Mouse (Mus musculus): ENCODE data around the gene Fam102b. TPM values are rescaled to one million over a fixed set of nuclear protein-coding genes. Genes with fewer than 3 reads are reported as not detected.

Fam102b gene
- polyA plus RNA-seq, 1 experiment from 2014 or later = 18.2 TPM

DNA sequence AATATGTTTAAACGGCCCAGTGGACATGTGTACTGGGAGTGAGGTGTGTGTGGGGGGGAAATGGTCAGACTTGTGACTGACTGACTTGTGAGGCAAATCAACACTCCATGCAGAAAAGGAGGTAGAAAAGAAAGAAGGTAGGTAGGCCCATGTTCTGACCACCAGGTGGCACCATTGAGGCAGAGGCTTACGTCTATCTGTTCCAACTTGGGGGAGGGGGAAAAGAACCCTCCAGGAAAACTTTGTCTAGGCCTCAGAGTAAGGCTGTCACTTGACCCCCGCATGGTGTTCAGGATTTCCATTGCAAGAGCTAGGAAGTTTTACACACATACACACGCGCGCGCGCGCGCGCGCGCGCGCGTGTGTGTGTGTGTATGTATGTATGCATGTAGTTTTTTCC is 1.8 kb downstream of the Fam102b start:
- Histone ChIP-seq H3K4me1 (ENCODE audit: control insufficient read depth, insufficient read depth, low read length) (peaks cover 3% of the 10 kb centered on the region; the same call in 1 of the 2 replicates), H3K27me3 (ENCODE audit: control insufficient read depth, insufficient read depth, low read length) (no peaks in the 10 kb centered on the region), H3K27ac (ENCODE audit: low read depth, low read length) (no peak overlapping the region), H3K36me3 (ENCODE audit: control insufficient read depth, insufficient read depth, low read length) (no peaks in the 10 kb centered on the region), H3K9me3 (ENCODE audit: control insufficient read depth, low read length) (no peaks in the 10 kb centered on the region), H3K4me2 (ENCODE audit: low read depth) (peak overlapping the region; percentile 33), H3K9ac (ENCODE audit: low read length) (no peak overlapping the region), H3K4me3 (ENCODE audit: low read depth, low read length) (peak overlapping the region; percentile 70)
- DNase-seq (ENCODE audit: low spot score) = peak; percentile 87
- ATAC-seq (ENCODE audit: insufficient read depth, low FRiP score, low TSS enrichment) = peak; percentile 38; the same call in 1 of the 2 replicates
- WGBS = 8% methylated on average over 16 of the region's 16 CpGs

- H3K9me3 ChIP-seq (ENCODE audit: control insufficient read depth, low read length) = no peaks in the 10 kb centered on the region
- ATAC-seq (ENCODE audit: insufficient read depth, low FRiP score, low TSS enrichment) (no peak), DNase-seq (ENCODE audit: low spot score) (no peak)
- H3K4me1 ChIP-seq (ENCODE audit: control insufficient read depth, insufficient read depth, low read length) = peaks cover 3% of the 10 kb centered on the region; the same call in 1 of the 2 replicates
- 85% methylated on average over 8 of the region's 8 CpGs for WGBS
- no peaks in the 10 kb centered on the region for H3K27me3 ChIP-seq (ENCODE audit: control insufficient read depth, insufficient read depth, low read length)
- no peak overlapping the region for H3K9ac ChIP-seq (ENCODE audit: low read length)
- no peaks in the 10 kb centered on the region for H3K36me3 ChIP-seq (ENCODE audit: control insufficient read depth, insufficient read depth, low read length)
- H3K4me2 ChIP-seq (ENCODE audit: low read depth) = no peak overlapping the region
- H3K27ac ChIP-seq (ENCODE audit: low read depth, low read length) = no peak overlapping the region
- no peak overlapping the region for H3K4me3 ChIP-seq (ENCODE audit: low read depth, low read length)
These were observed 4.3 kb downstream of the Fam102b start for GRCm38 (mm10) chr3:109023066-109023465.

DNA sequence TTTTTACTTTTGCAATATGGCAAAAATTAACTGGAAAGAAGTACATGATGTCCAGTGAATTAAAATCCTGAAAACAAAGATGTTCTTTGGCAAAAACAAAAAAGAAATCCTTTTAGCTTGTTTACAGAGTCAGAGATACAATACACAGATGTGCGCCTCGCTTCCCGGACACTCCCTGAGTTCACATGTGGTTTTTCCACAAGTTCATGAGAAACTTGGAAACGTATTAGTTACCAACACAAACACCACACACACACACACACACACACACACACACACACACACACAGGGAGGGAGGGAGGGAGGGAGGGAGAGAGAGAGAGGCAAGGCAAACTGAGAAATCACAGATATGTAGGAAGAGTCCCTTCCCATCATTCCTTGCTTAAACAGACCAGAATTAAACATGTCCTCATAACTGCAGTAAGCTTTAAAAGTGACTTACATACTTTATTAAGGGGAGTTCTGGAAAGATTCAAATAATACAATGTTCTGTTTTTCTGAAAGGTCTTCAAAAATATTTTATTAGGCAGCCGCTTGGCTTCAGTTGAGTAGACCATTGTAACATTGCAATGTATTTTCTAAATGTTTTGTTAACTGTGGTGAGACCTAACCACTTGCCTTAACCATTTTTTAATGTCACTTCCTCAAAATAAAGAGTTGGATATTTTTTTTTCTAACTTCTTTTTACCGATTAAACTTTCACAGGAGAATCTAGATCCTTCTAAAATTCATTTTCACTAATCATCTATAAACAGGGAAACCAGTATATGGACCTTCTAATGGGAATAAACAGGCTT is 5.5 kb downstream of the Fam102b start:
- H3K9me3 ChIP-seq (ENCODE audit: control insufficient read depth, low read length) = no peaks in the 10 kb centered on the region
- 0 out of 2 replicates have a peak, but pooled peaks cover 3% of the 10 kb centered on the region for H3K4me1 ChIP-seq (ENCODE audit: control insufficient read depth, insufficient read depth, low read length)
- 85% methylated on average over 6 of the region's 6 CpGs for WGBS
- no peak for DNase-seq (ENCODE audit: low spot score)
- no peak overlapping the region for H3K4me3 ChIP-seq (ENCODE audit: low read depth, low read length)
- no peak overlapping the region for H3K27ac ChIP-seq (ENCODE audit: low read depth, low read length)
- no peak for ATAC-seq (ENCODE audit: insufficient read depth, low FRiP score, low TSS enrichment)
- no peak overlapping the region for H3K9ac ChIP-seq (ENCODE audit: low read length)
- no peaks in the 10 kb centered on the region for H3K27me3 ChIP-seq (ENCODE audit: control insufficient read depth, insufficient read depth, low read length)
- no peaks in the 10 kb centered on the region for H3K36me3 ChIP-seq (ENCODE audit: control insufficient read depth, insufficient read depth, low read length)
- no peak overlapping the region for H3K4me2 ChIP-seq (ENCODE audit: low read depth)

- Histone ChIP-seq H3K36me3 (ENCODE audit: control insufficient read depth, insufficient read depth, low read length) (no peaks in the 10 kb centered on the region), H3K27ac (ENCODE audit: low read depth, low read length) (no peak overlapping the region), H3K4me3 (ENCODE audit: low read depth, low read length) (no peak overlapping the region), H3K4me1 (ENCODE audit: control insufficient read depth, insufficient read depth, low read length) (no peaks in the 10 kb centered on the region), H3K27me3 (ENCODE audit: control insufficient read depth, insufficient read depth, low read length) (no peaks in the 10 kb centered on the region), H3K9ac (ENCODE audit: low read length) (no peak overlapping the region), H3K4me2 (ENCODE audit: low read depth) (no peak overlapping the region), H3K9me3 (ENCODE audit: control insufficient read depth, low read length) (no peaks in the 10 kb centered on the region)
- 86% methylated on average over 5 of the region's 5 CpGs for WGBS
- ATAC-seq (ENCODE audit: insufficient read depth, low FRiP score, low TSS enrichment) (no peak), DNase-seq (ENCODE audit: low spot score) (no peak)
These were observed 9.1 kb downstream of the Fam102b start for GRCm38 (mm10) chr3:109018336-109018735.

- Histone ChIP-seq H3K27me3 (ENCODE audit: control insufficient read depth, insufficient read depth, low read length) (no peaks in the 10 kb centered on the region), H3K4me1 (ENCODE audit: control insufficient read depth, insufficient read depth, low read length) (no peaks in the 10 kb centered on the region), H3K4me3 (ENCODE audit: low read depth, low read length) (no peak overlapping the region), H3K36me3 (ENCODE audit: control insufficient read depth, insufficient read depth, low read length) (no peaks in the 10 kb centered on the region), H3K9ac (ENCODE audit: low read length) (no peak overlapping the region), H3K27ac (ENCODE audit: low read depth, low read length) (no peak overlapping the region), H3K4me2 (ENCODE audit: low read depth) (no peak overlapping the region), H3K9me3 (ENCODE audit: control insufficient read depth, low read length) (no peaks in the 10 kb centered on the region)
- ATAC-seq (ENCODE audit: insufficient read depth, low FRiP score, low TSS enrichment) (no peak), DNase-seq (ENCODE audit: low spot score) (no peak)
- WGBS = 85% methylated on average over 4 of the region's 4 CpGs
These were observed 14.8 kb downstream of the Fam102b start for GRCm38 (mm10) chr3:109012595-109012994.

DNA sequence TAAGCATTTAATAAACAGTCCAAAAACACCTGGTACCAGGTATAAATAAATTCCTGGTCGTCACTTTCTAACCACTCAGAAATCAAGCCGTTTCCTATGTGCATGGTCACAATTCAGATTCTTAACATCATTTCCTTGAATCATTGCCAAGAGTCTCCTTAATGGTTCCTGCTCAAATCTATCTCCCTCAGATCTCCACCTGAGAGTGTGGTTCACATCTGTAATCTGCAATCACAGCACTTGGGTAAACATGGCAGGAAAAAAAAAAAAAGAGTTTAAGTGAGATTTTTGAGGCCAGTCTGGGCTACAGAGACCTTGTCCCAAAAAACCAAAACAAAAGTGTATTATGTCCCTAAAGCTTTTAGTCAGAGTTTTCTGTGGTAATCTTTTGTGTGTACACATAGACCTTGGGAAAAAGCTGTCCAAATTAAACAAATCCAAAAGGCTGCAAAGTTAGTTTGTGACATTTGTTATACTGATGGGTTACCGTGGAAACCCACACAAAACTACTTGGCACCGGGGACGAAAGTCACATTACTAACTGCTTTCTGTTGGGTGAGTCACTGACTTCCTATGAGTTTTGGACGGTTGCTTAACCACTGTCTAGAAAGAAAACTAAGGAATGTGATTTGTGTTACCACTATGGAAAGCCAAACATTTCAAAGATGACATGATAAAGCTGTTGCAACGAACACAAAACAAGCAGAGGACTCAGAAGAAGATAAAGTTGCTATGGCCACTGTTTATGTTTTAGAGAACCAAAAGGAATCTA is 16.7 kb downstream of the Fam102b start:
- H3K4me1 ChIP-seq (ENCODE audit: control insufficient read depth, insufficient read depth, low read length) = no peaks in the 10 kb centered on the region
- no peak for ATAC-seq (ENCODE audit: insufficient read depth, low FRiP score, low TSS enrichment)
- H3K36me3 ChIP-seq (ENCODE audit: control insufficient read depth, insufficient read depth, low read length) = no peaks in the 10 kb centered on the region
- H3K4me2 ChIP-seq (ENCODE audit: low read depth) = no peak overlapping the region
- no peaks in the 10 kb centered on the region for H3K27me3 ChIP-seq (ENCODE audit: control insufficient read depth, insufficient read depth, low read length)
- H3K9me3 ChIP-seq (ENCODE audit: control insufficient read depth, low read length) = no peaks in the 10 kb centered on the region
- no peak overlapping the region for H3K9ac ChIP-seq (ENCODE audit: low read length)
- 72% methylated on average over 7 of the region's 7 CpGs for WGBS
- H3K27ac ChIP-seq (ENCODE audit: low read depth, low read length) = no peak overlapping the region
- DNase-seq (ENCODE audit: low spot score) = no peak
- no peak overlapping the region for H3K4me3 ChIP-seq (ENCODE audit: low read depth, low read length)

GRCm38 (mm10) chr3:109008180-109008579 is 19.2 kb downstream of the Fam102b start:
- no peak for ATAC-seq (ENCODE audit: insufficient read depth, low FRiP score, low TSS enrichment)
- H3K9ac ChIP-seq (ENCODE audit: low read length) = no peak overlapping the region
- DNase-seq (ENCODE audit: low spot score) = no peak
- no peaks in the 10 kb centered on the region for H3K27me3 ChIP-seq (ENCODE audit: control insufficient read depth, insufficient read depth, low read length)
- H3K9me3 ChIP-seq (ENCODE audit: control insufficient read depth, low read length) = no peaks in the 10 kb centered on the region
- no peak overlapping the region for H3K4me3 ChIP-seq (ENCODE audit: low read depth, low read length)
- H3K4me2 ChIP-seq (ENCODE audit: low read depth) = no peak overlapping the region
- no peaks in the 10 kb centered on the region for H3K36me3 ChIP-seq (ENCODE audit: control insufficient read depth, insufficient read depth, low read length)
- no peak overlapping the region for H3K27ac ChIP-seq (ENCODE audit: low read depth, low read length)
- H3K4me1 ChIP-seq (ENCODE audit: control insufficient read depth, insufficient read depth, low read length) = no peaks in the 10 kb centered on the region
- 90% methylated on average over 5 of the region's 5 CpGs for WGBS

DNA sequence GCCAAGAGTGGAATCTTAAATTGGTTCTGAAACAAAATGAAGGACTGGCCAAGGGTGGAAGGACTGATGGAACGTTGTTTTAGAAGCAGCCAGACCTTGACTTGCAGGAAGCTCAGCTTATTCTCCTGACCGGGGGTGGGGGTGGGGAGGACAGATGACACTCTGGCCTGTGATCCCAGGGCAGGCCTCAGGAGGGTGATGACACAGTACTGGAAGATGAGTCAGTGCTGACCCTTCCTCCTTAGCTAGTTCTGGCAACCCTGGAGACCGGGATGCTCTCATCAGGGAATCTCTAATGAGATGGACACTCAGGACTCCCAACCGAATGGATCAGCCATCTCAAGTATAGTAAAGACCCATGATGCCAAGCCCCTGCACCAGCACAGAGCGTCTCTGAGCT is 21.6 kb downstream of the Fam102b start:
- Histone ChIP-seq H3K27ac (ENCODE audit: low read depth, low read length) (no peak overlapping the region), H3K9me3 (ENCODE audit: control insufficient read depth, low read length) (no peaks in the 10 kb centered on the region), H3K27me3 (ENCODE audit: control insufficient read depth, insufficient read depth, low read length) (no peaks in the 10 kb centered on the region), H3K36me3 (ENCODE audit: control insufficient read depth, insufficient read depth, low read length) (no peaks in the 10 kb centered on the region; the same call in 1 of the 2 replicates), H3K9ac (ENCODE audit: low read length) (no peak overlapping the region), H3K4me1 (ENCODE audit: control insufficient read depth, insufficient read depth, low read length) (no peaks in the 10 kb centered on the region), H3K4me3 (ENCODE audit: low read depth, low read length) (no peak overlapping the region), H3K4me2 (ENCODE audit: low read depth) (no peak overlapping the region)
- no peak for ATAC-seq (ENCODE audit: insufficient read depth, low FRiP score, low TSS enrichment)
- 78% methylated on average over 5 of the region's 5 CpGs for WGBS
- DNase-seq (ENCODE audit: low spot score) = no peak
